Mouse (Mus musculus) MEL (cell line): ENCODE results near the gene Snrpn. TPM values are rescaled to one million over a fixed set of nuclear protein-coding genes. Genes with fewer than 3 reads are reported as not detected.

Experiments used
- DNase-seq: peaks from one replicate; pipeline ENCODE4 v3.0.0; 2011; ENCODE audit warnings: low read depth, low spot score
- H3K27ac ChIP-seq: 2 replicates; pipeline ENCODE4 v1.5.1; 2012; ENCODE audit warnings: low read depth, mild to moderate bottlenecking, control low read depth, low read length, moderate library complexity; ENCODE audit not compliant: control insufficient read depth
- H3K27me3 ChIP-seq, 2 experiments: fragments of 150-350 bp in 1 of 2; sonication (generic) in 1 of 2; 2 replicates each; pipeline ENCODE4 v1.6.1; 2012; ENCODE audit warnings: low read length in 2 of 2, mild to moderate bottlenecking in 2 of 2, improper control_type of control experiment in 1 of 2, moderate library complexity in 1 of 2; ENCODE audit not compliant: insufficient read depth in 2 of 2, control insufficient read depth in 1 of 2
- H3K36me3 ChIP-seq, 2 experiments: 2 replicates each; pipeline ENCODE4 v1.6.1; 2012 to 2014; ENCODE audit warnings: low read length in 2 of 2, improper control_type of control experiment in 1 of 2, inconsistent platforms in 1 of 2, mild to moderate bottlenecking in 1 of 2; ENCODE audit not compliant: insufficient read depth in 2 of 2, control insufficient read depth in 1 of 2
- H3K4me1 ChIP-seq, 2 experiments: fragments of 150-350 bp in 1 of 2; sonication (generic) in 1 of 2; 2 replicates each; pipeline ENCODE4 v1.6.1; 2012; ENCODE audit warnings: low read length in 2 of 2, improper control_type of control experiment in 1 of 2, mild to moderate bottlenecking in 1 of 2; ENCODE audit not compliant: insufficient read depth in 2 of 2, control insufficient read depth in 1 of 2
- H3K4me3 ChIP-seq, 2 experiments: fragments of 150-350 bp in 1 of 2; sonication (generic) in 1 of 2; 2 replicates each; pipeline ENCODE4 v1.5.1; 2012; ENCODE audit warnings: low read depth in 2 of 2, low read length in 2 of 2, mild to moderate bottlenecking in 2 of 2, moderate library complexity in 2 of 2, control low read depth in 1 of 2, improper control_type of control experiment in 1 of 2; ENCODE audit not compliant: control insufficient read depth in 1 of 2, insufficient read depth in 1 of 2
- H3K79me2 ChIP-seq: 2 replicates; pipeline ENCODE4 v1.6.1; 2012; ENCODE audit warnings: mild to moderate bottlenecking, low read length, moderate library complexity; ENCODE audit not compliant: control insufficient read depth, poor library complexity, insufficient read depth
- H3K9ac ChIP-seq: 2 replicates; pipeline ENCODE4 v1.6.1; 2012; ENCODE audit warnings: low read depth, mild to moderate bottlenecking, control low read depth, low read length, moderate library complexity; ENCODE audit not compliant: control insufficient read depth, poor library complexity, severe bottlenecking
- H3K9me3 ChIP-seq: fragments of 150-350 bp; sonication (generic); replicated peaks from 2 replicates; pipeline ENCODE4 v1.6.1; 2012; ENCODE audit warnings: mild to moderate bottlenecking, low read length, improper control_type of control experiment, moderate library complexity; ENCODE audit not compliant: insufficient read depth
- BHLHE40 ChIP-seq: IDR thresholded peaks from 2 replicates; pipeline ENCODE4 v1.6.1; 2012; ENCODE audit warnings: low read depth, mild to moderate bottlenecking, inconsistent platforms, low read length, improper control_type of control experiment, borderline replicate concordance
- CHD2 ChIP-seq: IDR thresholded peaks from 2 replicates; pipeline ENCODE4 v1.6.1; 2011; ENCODE audit warnings: low read length, improper control_type of control experiment
- CTCF ChIP-seq, 3 experiments: IDR thresholded peaks in 2 of 3; conservative IDR thresholded peaks in 1 of 3; 2 replicates each; pipeline ENCODE4 v1.5.1; 2011 to 2012; ENCODE audit warnings: low read length in 3 of 3, low read depth in 2 of 3, mild to moderate bottlenecking in 2 of 3, improper control_type of control experiment in 1 of 3, inconsistent platforms in 1 of 3, mixed read lengths in 1 of 3, moderate library complexity in 1 of 3; ENCODE audit not compliant: control insufficient read depth in 1 of 3, insufficient read depth in 1 of 3, poor library complexity in 1 of 3, severe bottlenecking in 1 of 3
- E2F4 ChIP-seq: IDR thresholded peaks from 2 replicates; pipeline ENCODE4 v1.6.1; 2011; ENCODE audit warnings: low read depth, low read length, improper control_type of control experiment, borderline replicate concordance
- ELF1 ChIP-seq: IDR thresholded peaks from 2 replicates; pipeline ENCODE4 v1.6.1; 2014; ENCODE audit warnings: low read depth, mild to moderate bottlenecking, inconsistent platforms, low read length, improper control_type of control experiment, moderate library complexity
- EP300 ChIP-seq, 2 experiments: IDR thresholded peaks; 2 replicates each; pipeline ENCODE4 v1.6.1; 2011; ENCODE audit warnings: improper control_type of control experiment in 2 of 2, low read length in 2 of 2, low read depth in 1 of 2, mild to moderate bottlenecking in 1 of 2
- GABPA ChIP-seq: IDR thresholded peaks from 2 replicates; pipeline ENCODE4 v1.6.1; 2012; ENCODE audit warnings: low read depth, mild to moderate bottlenecking, inconsistent platforms, low read length, improper control_type of control experiment, moderate library complexity
- GATA1 ChIP-seq: IDR thresholded peaks from 2 replicates; pipeline ENCODE4 v1.6.1; 2011; ENCODE audit warnings: low read depth, low read length, improper control_type of control experiment
- HCFC1 ChIP-seq: IDR thresholded peaks from 2 replicates; pipeline ENCODE4 v1.6.1; 2012; ENCODE audit warnings: low read depth, mild to moderate bottlenecking, inconsistent platforms, low read length, improper control_type of control experiment, moderate library complexity
- JUND ChIP-seq: IDR thresholded peaks from 2 replicates; pipeline ENCODE4 v1.6.1; 2011; ENCODE audit warnings: low read depth, mild to moderate bottlenecking, improper control_type of control experiment, low read length
- KAT2A ChIP-seq: conservative IDR thresholded peaks from 2 replicates; pipeline ENCODE4 v1.6.1; 2012; ENCODE audit warnings: low read depth, low read length, improper control_type of control experiment, inconsistent platforms
- MAX ChIP-seq: IDR thresholded peaks from 2 replicates; pipeline ENCODE4 v1.6.1; 2011; ENCODE audit warnings: low read length, improper control_type of control experiment
- MEF2A ChIP-seq: IDR thresholded peaks from 2 replicates; pipeline ENCODE4 v1.6.1; 2014; ENCODE audit warnings: low read depth, mild to moderate bottlenecking, inconsistent platforms, low read length, improper control_type of control experiment; ENCODE audit not compliant: poor library complexity, insufficient replicate concordance, severe bottlenecking; ENCODE audit errors: extremely low read depth
- MXI1 ChIP-seq: IDR thresholded peaks from 2 replicates; pipeline ENCODE4 v1.6.1; 2011; ENCODE audit warnings: mild to moderate bottlenecking, low read depth, low read length, improper control_type of control experiment
- MYB ChIP-seq: IDR thresholded peaks from 2 replicates; pipeline ENCODE4 v1.6.1; 2011; ENCODE audit warnings: mild to moderate bottlenecking, low read depth, low read length, improper control_type of control experiment
- MYC ChIP-seq: IDR thresholded peaks from 2 replicates; pipeline ENCODE4 v1.6.1; 2011; ENCODE audit warnings: low read depth, mild to moderate bottlenecking, low read length, improper control_type of control experiment, moderate library complexity
- NELFE ChIP-seq: IDR thresholded peaks from 2 replicates; pipeline ENCODE4 v1.6.1; 2011; ENCODE audit warnings: low read depth, low read length, improper control_type of control experiment
- POLR2A ChIP-seq, 2 experiments: IDR thresholded peaks; 2 replicates each; pipeline ENCODE4 v1.6.1; 2011 to 2012; ENCODE audit warnings: low read length in 2 of 2, mild to moderate bottlenecking in 2 of 2, control low read depth in 1 of 2, improper control_type of control experiment in 1 of 2, low read depth in 1 of 2, moderate library complexity in 1 of 2; ENCODE audit not compliant: control insufficient read depth in 1 of 2, insufficient read depth in 1 of 2, poor library complexity in 1 of 2
- POLR2AphosphoS2 ChIP-seq: IDR thresholded peaks from 2 replicates; pipeline ENCODE4 v1.6.1; 2011; ENCODE audit warnings: low read length, improper control_type of control experiment
- RAD21 ChIP-seq: IDR thresholded peaks from 2 replicates; pipeline ENCODE4 v1.6.1; 2011; ENCODE audit warnings: mild to moderate bottlenecking, low read depth, low read length, improper control_type of control experiment
- RCOR1 ChIP-seq: IDR thresholded peaks from 2 replicates; pipeline ENCODE4 v1.6.1; 2012; ENCODE audit warnings: low read depth, mild to moderate bottlenecking, inconsistent platforms, low read length, improper control_type of control experiment
- SMC3 ChIP-seq: IDR thresholded peaks from 2 replicates; pipeline ENCODE4 v1.6.1; 2011; ENCODE audit warnings: low read depth, low read length, improper control_type of control experiment
- TAL1 ChIP-seq: IDR thresholded peaks from 2 replicates; pipeline ENCODE4 v1.6.1; 2012; ENCODE audit warnings: mild to moderate bottlenecking, inconsistent platforms, low read length, moderate library complexity, mixed read lengths
- TBP ChIP-seq: IDR thresholded peaks from 2 replicates; pipeline ENCODE4 v1.8.0; 2011; ENCODE audit warnings: low read depth, low read length, improper control_type of control experiment
- USF1 ChIP-seq: IDR thresholded peaks from 2 replicates; pipeline ENCODE4 v1.6.1; 2014; ENCODE audit warnings: low read depth, mild to moderate bottlenecking, inconsistent platforms, low read length, improper control_type of control experiment, moderate library complexity
- USF2 ChIP-seq, 2 experiments: IDR thresholded peaks; 2 replicates each; pipeline ENCODE4 v1.6.1; 2011 to 2012; ENCODE audit warnings: improper control_type of control experiment in 2 of 2, low read length in 2 of 2, borderline replicate concordance in 1 of 2, inconsistent platforms in 1 of 2, low read depth in 1 of 2, mild to moderate bottlenecking in 1 of 2; ENCODE audit not compliant: insufficient read depth in 1 of 2
- ZMIZ1 ChIP-seq: IDR thresholded peaks from 2 replicates; pipeline ENCODE4 v1.6.1; 2012; ENCODE audit warnings: low read depth, mild to moderate bottlenecking, inconsistent platforms, low read length, improper control_type of control experiment, moderate library complexity
- ZNF384 ChIP-seq: IDR thresholded peaks from 2 replicates; pipeline ENCODE4 v1.6.1; 2012; ENCODE audit warnings: low read depth, mild to moderate bottlenecking, inconsistent platforms, low read length, improper control_type of control experiment
- polyA plus RNA-seq, 2 experiments: library from polyadenylated mRNA; stranded (reverse) in 1 of 2; unstranded in 1 of 2; fragments of >175 nt in 1 of 2; fragments of >200 nt in 1 of 2; gene quantifications; 2 replicates each; pipeline versions ENCODE4 v1.2.1 to v1.2.4; 2012; ENCODE audit warnings: low replicate concordance in 2 of 2, low read depth in 1 of 2; ENCODE audit not compliant: insufficient read length in 2 of 2, insufficient read depth in 1 of 2, missing spikeins in 1 of 2
- total RNA-seq: library from RNA; depleted of rRNA; stranded (reverse); fragments of 300-350 nt; gene quantifications from 2 replicates; pipeline ENCODE4 v1.2.3, GENCODE M21; 2012

Gene Snrpn
- total and polyA plus RNA-seq, 3 experiments, result not detected

DNA sequence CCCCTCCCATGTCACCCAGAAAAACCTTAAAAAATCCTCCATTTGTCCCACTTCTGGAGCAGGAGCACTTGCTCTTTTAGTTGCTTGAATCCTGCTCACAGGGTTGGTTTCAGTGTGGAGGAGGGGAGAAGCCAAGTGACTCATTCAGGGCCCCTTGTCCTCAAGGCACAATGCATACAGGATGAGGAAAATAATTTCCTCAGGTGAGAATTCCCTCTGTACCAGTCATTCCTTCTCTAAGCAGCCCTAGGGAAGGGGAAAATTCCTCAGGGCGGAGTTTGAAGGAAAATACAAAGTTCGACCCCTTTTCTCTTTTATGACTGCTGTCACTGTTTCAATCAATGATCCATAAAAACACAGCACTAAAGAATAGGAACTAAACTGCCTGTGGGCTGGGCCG lies 126.8 kb downstream of the Snrpn start:
- Histone ChIP-seq H3K9ac (no peak overlapping the region), H3K27ac (no peak overlapping the region), H3K4me3 (no peak overlapping the region), H3K36me3 (no peaks in the 10 kb centered on the region)
- TF ChIP-seq POLR2A (IDR thresholded peaks at IDR 0.05; ENCODE audit: control insufficient read depth in 1 of 2, insufficient read depth in 1 of 2, low read depth in 1 of 2, low read length in 2 of 2, poor library complexity in 1 of 2), result no peak
- TF ChIP-seq MXI1, result no peak
- no peak for TF ChIP-seq JUND
- TF ChIP-seq KAT2A, result no peak
- no peak for TF ChIP-seq USF2 (IDR thresholded peaks at IDR 0.05; ENCODE audit: borderline replicate concordance in 1 of 2, insufficient read depth in 1 of 2, low read depth in 1 of 2, low read length in 2 of 2)
- TF ChIP-seq TBP, result no peak
- no peak for TF ChIP-seq USF1
- no peak for TF ChIP-seq MEF2A
- TF ChIP-seq CHD2, result no peak
- TF ChIP-seq RCOR1, result no peak
- TF ChIP-seq TAL1, result no peak
- no peak for TF ChIP-seq HCFC1
- no peak for TF ChIP-seq GATA1
- TF ChIP-seq MYC, result no peak
- no peak for TF ChIP-seq ELF1
- TF ChIP-seq CTCF (IDR thresholded peaks at IDR 0.05 in 2 of 3, conservative IDR thresholded peaks at IDR 0.05 in 1 of 3; ENCODE audit: control insufficient read depth in 1 of 3, insufficient read depth in 1 of 3, low read depth in 2 of 3, low read length in 3 of 3, poor library complexity in 1 of 3, severe bottlenecking in 1 of 3), result no peak
- no peak for TF ChIP-seq BHLHE40
- TF ChIP-seq GABPA, result no peak
- TF ChIP-seq E2F4, result no peak
- TF ChIP-seq EP300 (IDR thresholded peaks at IDR 0.05; ENCODE audit: low read depth in 1 of 2, low read length in 2 of 2), result no peak
- TF ChIP-seq, all 39 proteins: peak for 0
- Histone ChIP-seq H3K9me3 (no peaks in the 10 kb centered on the region), H3K27me3 (no peaks in the 10 kb centered on the region), H3K79me2 (no peaks in the 10 kb centered on the region), H3K4me1 (no peaks in the 10 kb centered on the region)
- no peak for DNase-seq

DNA sequence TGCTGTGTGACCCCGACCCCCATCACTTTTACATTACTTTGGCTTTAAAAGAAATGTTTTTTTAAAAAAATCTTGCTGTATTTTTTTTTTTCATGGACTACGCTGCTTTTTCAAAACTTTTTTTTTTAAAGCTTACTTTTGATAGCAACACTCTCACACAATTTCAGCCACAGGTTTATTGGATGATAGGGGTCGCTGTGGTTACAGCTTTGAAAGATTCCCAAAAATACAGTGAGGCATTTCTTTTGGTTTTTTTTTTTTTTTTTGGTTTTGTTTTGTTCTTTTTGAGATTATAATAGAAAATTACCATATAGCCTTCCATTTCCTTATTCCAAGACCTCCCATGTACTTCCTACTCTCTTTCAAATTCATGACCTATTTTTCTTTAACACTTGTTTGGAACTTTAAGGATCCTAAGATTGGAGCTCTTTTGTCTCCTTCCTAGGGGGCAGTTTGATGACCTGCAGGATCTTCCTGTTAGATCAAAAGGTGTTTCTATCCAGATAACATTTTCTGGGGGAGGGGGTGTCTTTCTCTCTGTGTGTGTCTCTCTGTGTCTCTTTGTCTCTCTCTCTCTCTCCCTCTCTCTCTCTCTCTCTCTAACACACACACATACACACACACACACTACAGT lies 132.2 kb downstream of the Snrpn start:
- TF ChIP-seq ZMIZ1 (no peak), SMC3 (0 out of 2 replicates have a peak, but pooled peaks have one; percentile 6), EP300 (IDR thresholded peaks at IDR 0.05; ENCODE audit: low read depth in 1 of 2, low read length in 2 of 2) (no peak), MEF2A (no peak), POLR2AphosphoS2 (no peak), CTCF (IDR thresholded peaks at IDR 0.05 in 2 of 3, conservative IDR thresholded peaks at IDR 0.05 in 1 of 3; ENCODE audit: control insufficient read depth in 1 of 3, insufficient read depth in 1 of 3, low read depth in 2 of 3, low read length in 3 of 3, poor library complexity in 1 of 3, severe bottlenecking in 1 of 3) (no peak; a peak in 1 of 6 replicates), MYB (no peak), HCFC1 (no peak), NELFE (no peak), GABPA (no peak), RAD21 (peak; percentile 14), ZNF384 (0 out of 2 replicates have a peak, but pooled peaks have one; percentile 22), MAX (no peak), TAL1 (no peak), ELF1 (no peak)
- Histone ChIP-seq H3K79me2 (no peaks in the 10 kb centered on the region), H3K9ac (no peak overlapping the region), H3K4me1 (no peaks in the 10 kb centered on the region), H3K27ac (no peak overlapping the region), H3K9me3 (no peaks in the 10 kb centered on the region), H3K27me3 (no peaks in the 10 kb centered on the region), H3K36me3 (no peaks in the 10 kb centered on the region), H3K4me3 (no peak overlapping the region)
- DNase-seq, result no peak
